Mouse (Mus musculus): ENCODE results near the gene Rhbdd1. TPM values are rescaled to one million over a fixed set of nuclear protein-coding genes. Genes with fewer than 3 reads are reported as not detected.
A peak's percentile ranks its signal among the peaks of the same experiment; 100 is the strongest.

Rhbdd1 gene
- total RNA-seq, 4 experiments from 2014 or later: 8.5 to 10.5 (median 9.4) TPM

- DNase-seq (ENCODE audit: low spot score in 2 of 2): peak in 1 of 2 experiments; percentile 26
Measured at GRCm38 (mm10) chr1:82362165-82362564, 45.9 kb downstream of the Rhbdd1 start.

- DNase-seq (ENCODE audit: low spot score in 2 of 2): no peak
Measured at GRCm38 (mm10) chr1:82364047-82364446, 47.8 kb downstream of the Rhbdd1 start.

- DNase-seq (ENCODE audit: low spot score in 2 of 2): no peak
Measured at GRCm38 (mm10) chr1:82364468-82364867, 48.2 kb downstream of the Rhbdd1 start.

GRCm38 (mm10) chr1:82371636-82372428 lies 55.6 kb downstream of the Rhbdd1 start:
- DNase-seq (ENCODE audit: low spot score in 2 of 2): no peak

DNA sequence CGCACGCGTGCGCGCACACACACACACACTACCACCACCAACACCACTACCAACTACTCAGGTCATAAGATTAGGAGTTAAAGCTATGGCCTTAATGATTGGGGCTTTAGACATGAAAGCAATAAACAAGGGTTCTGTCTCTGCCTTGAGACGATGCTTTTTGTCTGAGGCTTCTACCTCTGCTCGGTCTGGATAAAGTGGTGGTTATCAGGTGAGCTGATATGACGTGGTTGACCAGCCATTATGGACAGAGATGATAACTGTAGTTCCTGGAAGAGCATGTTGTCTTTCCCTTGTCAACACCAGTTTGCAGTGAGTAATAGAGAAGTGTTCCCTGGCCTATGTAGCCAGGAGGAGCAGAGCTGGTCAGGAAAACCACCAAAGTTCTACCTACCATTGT lies 57.7 kb downstream of the Rhbdd1 start:
- no peak for DNase-seq (ENCODE audit: low spot score in 2 of 2)

GRCm38 (mm10) chr1:82374831-82375358 lies 58.6 kb downstream of the Rhbdd1 start:
- no peak for DNase-seq (ENCODE audit: low spot score in 2 of 2)

DNA sequence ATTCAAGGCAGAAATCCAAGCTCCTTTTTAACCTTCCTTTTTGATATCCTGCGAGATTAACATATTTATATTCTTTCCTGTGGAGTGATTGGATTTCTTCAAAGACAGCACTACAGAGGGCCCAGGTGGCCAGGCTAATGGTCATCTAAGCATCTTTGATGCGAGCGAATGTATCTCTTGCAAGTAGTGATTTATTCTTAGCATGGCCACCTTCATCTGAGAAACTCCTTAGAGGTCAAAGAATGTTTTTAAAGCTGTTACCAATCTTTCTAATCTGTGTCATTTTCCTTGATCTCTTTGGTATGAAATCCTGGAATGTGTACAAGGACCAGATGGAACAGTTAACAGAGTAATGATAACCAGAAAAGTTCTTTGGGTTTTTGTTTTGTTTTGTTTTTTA lies 59.2 kb downstream of the Rhbdd1 start:
- no peak for DNase-seq (ENCODE audit: low spot score in 2 of 2)

DNA sequence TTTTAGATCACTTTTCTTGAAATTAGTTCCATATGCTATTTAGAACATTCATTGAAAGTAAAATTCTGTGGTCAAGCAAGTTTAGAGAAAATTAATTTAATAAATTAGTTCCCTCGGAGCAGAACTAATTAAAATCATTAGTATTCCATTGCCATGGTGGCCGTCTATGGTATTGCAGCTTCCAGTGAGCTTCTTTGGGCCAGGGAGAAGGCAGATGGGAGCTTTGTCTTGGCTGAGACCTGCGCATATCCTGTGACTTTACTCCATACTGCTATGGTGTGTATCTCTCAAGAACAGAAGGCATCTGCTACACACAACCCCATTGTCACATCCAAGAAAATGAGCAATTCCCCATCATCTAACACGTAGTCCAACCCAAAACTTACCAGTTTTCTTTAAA lies 65.7 kb downstream of the Rhbdd1 start:
- DNase-seq (ENCODE audit: low spot score in 2 of 2): no peak

DNA sequence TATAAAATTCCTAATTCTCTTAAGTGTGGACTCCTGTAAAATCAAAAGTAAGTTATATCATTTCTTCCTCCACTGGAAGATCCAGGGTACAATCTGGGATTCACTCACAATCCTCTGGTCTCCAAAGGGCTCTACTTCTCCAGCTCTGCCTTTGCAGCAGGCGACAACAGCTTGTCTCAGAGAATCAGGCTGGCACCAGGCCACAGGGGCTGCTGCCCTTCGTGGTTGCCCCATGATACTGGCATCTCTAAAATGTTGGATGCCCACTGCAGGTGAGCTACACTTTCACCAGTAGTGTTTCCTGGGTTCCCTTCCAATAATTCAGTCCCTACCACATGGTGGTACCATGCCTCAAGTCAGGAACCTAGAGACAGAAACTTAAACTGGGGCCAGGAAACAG lies 67.9 kb downstream of the Rhbdd1 start:
- DNase-seq (ENCODE audit: low spot score in 2 of 2): no peak

DNA sequence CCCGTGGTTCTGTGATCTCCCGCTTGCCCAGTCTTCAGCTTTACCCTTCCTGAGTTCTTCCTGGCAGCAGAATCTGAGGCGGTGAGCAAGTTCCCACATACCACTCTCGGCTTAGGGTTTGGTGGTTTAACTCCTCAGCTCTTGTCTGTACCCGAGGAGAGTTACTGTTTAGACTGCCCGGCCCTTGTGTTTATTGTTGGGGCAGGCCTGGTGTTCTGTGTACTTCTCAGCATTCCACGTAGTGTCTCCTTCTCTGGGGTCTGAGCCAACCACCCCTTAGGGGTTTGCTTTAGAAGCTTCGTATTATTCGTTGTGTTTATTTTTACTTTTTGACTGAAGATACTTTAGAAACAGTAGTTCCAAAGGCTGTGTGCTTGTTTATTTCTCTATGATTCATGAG lies 68.8 kb downstream of the Rhbdd1 start:
- no peak for DNase-seq (ENCODE audit: low spot score in 2 of 2)

DNA sequence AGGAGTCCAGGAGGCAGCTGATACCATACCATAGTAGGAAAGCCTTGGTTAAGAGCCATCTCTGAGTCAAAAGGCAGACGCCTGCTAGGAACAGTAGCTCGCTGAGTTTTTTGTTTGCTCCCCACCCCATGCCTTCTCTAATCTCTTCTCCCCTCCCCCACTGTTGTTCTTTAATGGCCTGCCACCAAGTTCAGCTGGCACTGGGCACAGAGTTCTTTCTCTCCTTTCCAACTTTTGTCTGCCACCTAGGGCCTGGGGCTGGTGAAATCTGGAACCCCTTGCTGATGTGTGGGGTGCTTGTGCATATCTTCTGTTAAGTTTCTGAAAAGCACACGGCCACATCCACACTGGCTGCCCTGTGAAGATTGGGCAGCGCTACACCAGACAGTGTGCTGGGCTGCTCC lies 69.6 kb downstream of the Rhbdd1 start:
- DNase-seq (ENCODE audit: low spot score in 2 of 2): no peak

- no peak for DNase-seq (ENCODE audit: low spot score in 2 of 2)
Measured at GRCm38 (mm10) chr1:82386814-82387771, 70.8 kb downstream of the Rhbdd1 start.

DNA sequence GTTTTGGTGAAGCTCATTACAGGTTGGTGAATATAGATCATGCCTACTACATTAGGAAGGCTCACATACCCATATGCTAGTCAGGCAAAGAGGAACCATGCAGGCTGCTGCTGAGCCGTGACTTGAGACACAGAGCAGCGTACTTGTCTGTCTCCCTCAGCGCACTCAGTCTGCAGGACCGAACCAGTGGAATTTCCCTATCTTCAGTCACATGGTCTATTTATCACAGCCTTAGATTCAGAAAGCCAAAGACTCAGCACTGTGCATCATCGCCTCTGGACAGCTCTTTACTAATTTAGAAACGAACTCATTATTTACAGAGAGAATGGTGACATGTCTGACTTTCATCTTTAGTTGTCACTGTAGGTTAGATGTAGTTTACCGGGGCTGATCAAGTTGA lies 73.1 kb downstream of the Rhbdd1 start:
- no peak for DNase-seq (ENCODE audit: low spot score in 2 of 2)

GRCm38 (mm10) chr1:82395371-82395770 lies 79.1 kb downstream of the Rhbdd1 start:
- no peak for DNase-seq (ENCODE audit: low spot score in 2 of 2)

DNA sequence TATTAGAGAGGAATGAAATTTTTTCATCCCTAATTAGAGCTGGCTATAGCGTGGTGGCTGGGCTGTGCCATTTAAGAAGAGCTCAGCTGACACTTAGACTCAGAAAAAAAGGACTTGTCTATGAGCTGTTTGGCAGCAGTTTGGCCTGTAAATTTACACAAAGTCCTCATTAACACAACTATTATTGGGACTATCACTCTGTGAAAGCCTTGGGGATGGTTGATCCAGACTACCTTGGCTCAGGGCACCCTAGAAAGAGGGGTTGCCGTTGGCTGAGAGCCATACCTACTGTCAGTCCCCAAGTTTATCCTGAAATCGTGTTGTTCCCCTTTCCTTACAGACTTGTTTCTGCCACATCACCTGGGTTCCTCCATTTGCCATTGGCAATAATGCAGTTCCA lies 91.5 kb downstream of the Rhbdd1 start:
- no peak for DNase-seq (ENCODE audit: low spot score in 2 of 2)

DNA sequence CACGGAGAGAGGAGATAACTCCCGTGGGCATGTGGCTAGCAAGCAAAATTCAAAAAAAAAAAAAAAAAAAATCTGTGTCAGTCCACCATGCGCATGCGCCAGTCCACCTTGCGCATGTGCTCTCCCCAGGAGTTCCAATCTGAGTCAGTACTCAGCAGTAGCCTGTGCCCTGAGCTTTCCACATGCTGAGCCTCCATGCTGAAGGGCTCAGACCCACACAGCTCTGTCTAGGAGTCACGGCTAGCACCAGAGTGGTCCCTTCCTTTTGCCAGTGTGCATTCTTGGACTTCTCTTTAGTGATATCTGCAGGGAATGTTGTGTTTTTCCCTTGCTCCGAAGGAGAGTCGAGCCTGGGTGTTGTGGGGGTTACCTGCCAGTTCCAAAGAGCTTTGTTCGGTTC lies 93.0 kb downstream of the Rhbdd1 start:
- DNase-seq (ENCODE audit: low spot score in 2 of 2): no peak

DNA sequence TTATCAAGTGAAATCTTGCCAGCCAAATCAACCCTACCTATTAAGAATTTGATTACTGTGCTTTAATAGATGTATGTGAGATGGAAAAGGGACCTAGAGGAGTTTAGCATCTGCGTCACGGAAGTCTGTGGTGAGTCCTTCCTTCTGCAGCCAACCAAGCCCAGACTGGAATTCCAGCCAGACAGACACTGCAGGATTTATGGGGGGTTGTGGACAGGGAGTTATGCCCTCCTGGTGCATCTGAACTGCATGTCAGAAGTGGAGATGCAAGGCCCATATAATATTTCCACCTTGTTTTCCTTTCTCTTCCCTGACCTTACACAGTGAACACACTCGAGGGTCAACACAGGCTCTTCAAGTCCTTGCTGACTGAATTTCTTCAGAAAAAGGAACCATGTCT lies 94.3 kb downstream of the Rhbdd1 start:
- no peak for DNase-seq (ENCODE audit: low spot score in 2 of 2)

DNA sequence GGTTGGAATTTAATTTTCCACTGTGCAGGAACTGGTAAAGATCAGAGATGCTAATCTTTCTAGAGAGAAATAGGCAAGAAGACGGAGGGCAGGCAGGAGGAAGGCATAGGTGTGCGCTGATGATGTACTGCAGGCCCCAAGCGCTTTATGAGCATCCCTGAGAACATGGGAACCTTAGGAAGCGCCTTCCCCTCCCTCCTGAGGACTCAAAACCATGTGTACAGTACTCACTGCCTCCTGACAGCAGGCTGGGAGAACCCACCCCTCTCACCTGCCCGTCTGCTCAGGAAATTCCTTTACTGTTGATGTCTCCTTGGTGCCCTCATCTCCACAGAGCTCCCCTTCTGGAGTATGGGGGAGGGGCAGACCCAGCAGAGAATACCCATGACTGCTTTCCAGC lies 95.3 kb downstream of the Rhbdd1 start:
- DNase-seq (ENCODE audit: low spot score in 2 of 2): no peak

DNA sequence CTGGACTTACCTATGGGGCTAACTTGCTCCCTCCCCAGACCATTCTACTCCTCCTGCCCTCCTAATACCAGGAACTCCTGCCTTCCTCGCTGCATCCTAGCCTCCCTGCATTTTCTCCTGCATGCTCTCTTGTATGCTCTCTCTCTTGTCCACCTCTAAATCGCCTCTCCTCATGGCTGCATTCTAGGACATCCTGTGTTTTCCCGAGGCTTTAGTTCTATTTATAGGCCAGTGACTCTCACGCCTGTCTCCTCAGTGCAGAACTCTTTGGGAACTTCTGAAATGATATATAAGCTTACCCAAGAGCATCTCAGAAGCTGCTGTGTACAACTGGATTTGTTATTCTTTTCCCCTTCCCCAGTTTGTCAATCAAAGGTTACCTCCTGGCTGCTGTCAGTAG lies 95.8 kb downstream of the Rhbdd1 start:
- no peak for DNase-seq (ENCODE audit: low spot score in 2 of 2)

- no peak for DNase-seq (ENCODE audit: low spot score in 2 of 2)
Measured at GRCm38 (mm10) chr1:82414434-82415045, 98.3 kb downstream of the Rhbdd1 start.

DNA sequence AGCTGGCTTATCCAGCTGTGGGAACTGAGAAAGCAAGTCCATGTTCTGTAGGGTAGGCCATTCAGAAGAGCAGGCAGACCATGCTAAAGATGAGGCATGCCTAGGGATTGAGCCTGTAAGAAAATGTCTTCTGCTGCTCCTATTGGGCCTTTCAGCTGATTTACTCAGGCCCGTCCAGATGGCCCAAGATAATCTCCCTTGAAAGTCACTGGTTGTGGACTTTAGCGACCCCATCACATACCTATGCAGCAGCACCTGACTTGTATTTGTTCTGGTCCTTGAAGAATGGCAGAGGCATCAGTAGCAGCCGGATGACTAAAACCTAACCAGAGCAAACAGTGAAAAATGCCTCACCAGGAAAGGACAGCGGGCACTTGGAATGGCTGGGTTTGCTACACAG lies 99.4 kb downstream of the Rhbdd1 start:
- no peak for DNase-seq (ENCODE audit: low spot score in 2 of 2)

GRCm38 (mm10) chr1:82427729-82428128 lies 111.5 kb downstream of the Rhbdd1 start:
- DNase-seq (ENCODE audit: low spot score in 2 of 2): no peak

All from left cerebral cortex, adult 8-10 months (tissue).